Mouse (Mus musculus) midbrain, embryonic 16.5 days (tissue): ENCODE results near the gene Sort1. TPM values are rescaled to one million over a fixed set of nuclear protein-coding genes. Genes with fewer than 3 reads are reported as not detected.

Experiments
- ATAC-seq: fragments of 200-750 bp; cut with Nextera tagmentation; 2 replicates; pipeline ENCODE4 v1.8.0; 2017; ENCODE audit warnings: moderate TSS enrichment
- H3K27ac ChIP-seq: fragments of 300-500 bp; sonication (generic); 2 replicates; pipeline ENCODE4 v1.5.1; 2014; ENCODE audit warnings: mild to moderate bottlenecking, low read length, mixed read lengths
- H3K27me3 ChIP-seq: fragments of 300-500 bp; sonication (generic); 2 replicates; pipeline ENCODE4 v1.6.1; 2014; ENCODE audit warnings: low read depth, low read length, mixed read lengths; ENCODE audit not compliant: control insufficient read depth, insufficient read depth
- H3K36me3 ChIP-seq: fragments of 300-500 bp; sonication (generic); 2 replicates; pipeline ENCODE4 v1.6.1; 2014; ENCODE audit warnings: mild to moderate bottlenecking, low read length, moderate library complexity, mixed read lengths; ENCODE audit not compliant: control insufficient read depth, insufficient read depth
- H3K4me1 ChIP-seq: fragments of 300-500 bp; sonication (generic); 2 replicates; pipeline ENCODE4 v1.6.1; 2014; ENCODE audit warnings: mild to moderate bottlenecking, low read length, mixed read lengths; ENCODE audit not compliant: control insufficient read depth, insufficient read depth
- H3K4me2 ChIP-seq: fragments of 300-500 bp; sonication (generic); 2 replicates; pipeline ENCODE4 v1.6.1; 2014; ENCODE audit warnings: mild to moderate bottlenecking, low read length, mixed read lengths
- H3K4me3 ChIP-seq: fragments of 300-500 bp; sonication (generic); 2 replicates; pipeline ENCODE4 v1.5.1; 2014; ENCODE audit warnings: low read depth, mild to moderate bottlenecking, low read length, moderate library complexity, mixed read lengths
- H3K9ac ChIP-seq: fragments of 300-500 bp; sonication (generic); 2 replicates; pipeline ENCODE4 v1.6.1; 2014; ENCODE audit warnings: low read depth, low read length, mixed read lengths
- H3K9me3 ChIP-seq: fragments of 300-500 bp; sonication (generic); replicated peaks from 2 replicates; pipeline ENCODE4 v1.6.1; 2014; ENCODE audit warnings: mild to moderate bottlenecking, low read length, mixed read lengths; ENCODE audit not compliant: control insufficient read depth, poor library complexity, severe bottlenecking
- WGBS: fragments of 180-500 bp; shearing (Covaris S2); extraction: QIAGEN DNeasy Blood & Tissue Kit; methylation state at CpG from one replicate; pipeline ENCODE4 v1.1.7; 2014; 5-methylcytosine and 5-hydroxymethylcytosine counted together
- polyA plus RNA-seq: library from polyadenylated mRNA; unstranded; fragments of >200 nt; fragmentation: Nextera tagmentation; extraction: Ambion mirVana; gene quantifications from 2 replicates; pipeline ENCODE4 v1.2.1, GENCODE M21; 2015

Gene Sort1
- polyA plus RNA-seq, 1 experiment from 2014 or later: 12.4 TPM

GRCm38 (mm10) chr3:108401692-108402527, 118.0 kb downstream of the Sort1 start:
- WGBS: 39% methylated on average over 20 of the region's 22 CpGs
- H3K4me2 ChIP-seq: no peak overlapping the region

GRCm38 (mm10) chr3:108402528-108402920, 118.6 kb downstream of the Sort1 start:
- WGBS: 73% methylated on average over 15 of the region's 15 CpGs
- no peaks in the 10 kb centered on the region for H3K9me3 ChIP-seq
- 0 out of 2 replicates have a peak, but pooled peaks have one; percentile 1 for ATAC-seq
- no peak overlapping the region for H3K4me3 ChIP-seq
- peaks cover 48% of the 10 kb centered on the region for H3K36me3 ChIP-seq
- H3K27ac ChIP-seq: 0 out of 2 replicates have a peak overlapping the region, but pooled peaks have one; percentile 46
- H3K4me2 ChIP-seq: no peak overlapping the region
- H3K9ac ChIP-seq: no peak overlapping the region
- H3K27me3 ChIP-seq: no peaks in the 10 kb centered on the region
- H3K4me1 ChIP-seq: peaks cover 18% of the 10 kb centered on the region

More at GRCm38 (mm10) chr3:108401692-108402527, 118.0 kb downstream of the Sort1 start:
- H3K27ac ChIP-seq: peak overlapping the region; percentile 46; the same call in 1 of the 2 replicates
- no peak overlapping the region for H3K4me3 ChIP-seq
- 0 out of 2 replicates have a peak overlapping the region, but pooled peaks have one; percentile 14 for H3K9ac ChIP-seq
- H3K36me3 ChIP-seq: peaks cover 51% of the 10 kb centered on the region
- peak; percentile 86 for ATAC-seq
- H3K4me1 ChIP-seq: peaks cover 18% of the 10 kb centered on the region
- H3K9me3 ChIP-seq: no peaks in the 10 kb centered on the region
- H3K27me3 ChIP-seq: no peaks in the 10 kb centered on the region

GRCm38 (mm10) chr3:108405536-108406305, 121.8 kb downstream of the Sort1 start:
- H3K4me3 ChIP-seq: no peak overlapping the region
- H3K9me3 ChIP-seq: no peaks in the 10 kb centered on the region
- ATAC-seq: no peak
- H3K27ac ChIP-seq: peak overlapping the region; percentile 53
- H3K27me3 ChIP-seq: no peaks in the 10 kb centered on the region
- WGBS: 12% methylated on average over 14 of the region's 14 CpGs
- peak overlapping the region; percentile 9; the same call in 1 of the 2 replicates for H3K4me2 ChIP-seq
- H3K36me3 ChIP-seq: peaks cover 23% of the 10 kb centered on the region
- peak overlapping the region; percentile 39; the same call in 1 of the 2 replicates for H3K9ac ChIP-seq
- peaks cover 37% of the 10 kb centered on the region for H3K4me1 ChIP-seq

GRCm38 (mm10) chr3:108406306-108406885, 122.5 kb downstream of the Sort1 start:
- peaks cover 21% of the 10 kb centered on the region for H3K36me3 ChIP-seq
- no peaks in the 10 kb centered on the region for H3K27me3 ChIP-seq
- no peak overlapping the region for H3K4me3 ChIP-seq
- no peak overlapping the region for H3K9ac ChIP-seq
- no peaks in the 10 kb centered on the region for H3K9me3 ChIP-seq
- ATAC-seq: no peak
- H3K27ac ChIP-seq: peak overlapping the region; percentile 53; the same call in 1 of the 2 replicates
- 66% methylated on average over 24 of the region's 24 CpGs for WGBS
- H3K4me2 ChIP-seq: no peak overlapping the region
- H3K4me1 ChIP-seq: peaks cover 43% of the 10 kb centered on the region

GRCm38 (mm10) chr3:108408517-108409008, 124.7 kb downstream of the Sort1 start:
- no peak overlapping the region for H3K4me2 ChIP-seq
- H3K36me3 ChIP-seq: peaks cover 21% of the 10 kb centered on the region
- no peaks in the 10 kb centered on the region for H3K27me3 ChIP-seq
- 0 out of 2 replicates have a peak, but pooled peaks cover 3% of the 10 kb centered on the region for H3K9me3 ChIP-seq
- H3K9ac ChIP-seq: no peak overlapping the region
- peaks cover 50% of the 10 kb centered on the region for H3K4me1 ChIP-seq
- WGBS: 90% methylated on average over 8 of the region's 8 CpGs
- no peak overlapping the region for H3K27ac ChIP-seq
- no peak overlapping the region for H3K4me3 ChIP-seq
- ATAC-seq: no peak

GRCm38 (mm10) chr3:108409656-108410358, 125.9 kb downstream of the Sort1 start:
- ATAC-seq: no peak
- H3K4me2 ChIP-seq: peak overlapping the region; percentile 65
- peak overlapping the region; percentile 79 for H3K9ac ChIP-seq
- WGBS: 16% methylated on average over 8 of the region's 8 CpGs
- peaks cover 27% of the 10 kb centered on the region for H3K36me3 ChIP-seq
- H3K27ac ChIP-seq: peak overlapping the region; percentile 88
- H3K9me3 ChIP-seq: peaks cover 3% of the 10 kb centered on the region; the same call in 1 of the 2 replicates
- H3K27me3 ChIP-seq: no peaks in the 10 kb centered on the region
- H3K4me1 ChIP-seq: peaks cover 56% of the 10 kb centered on the region
- peak overlapping the region; percentile 28 for H3K4me3 ChIP-seq

GRCm38 (mm10) chr3:108410359-108410714, 126.5 kb downstream of the Sort1 start:
- no peak; the same call in 1 of the 2 replicates for ATAC-seq
- peak overlapping the region; percentile 65 for H3K4me2 ChIP-seq
- H3K9me3 ChIP-seq: peaks cover 3% of the 10 kb centered on the region; the same call in 1 of the 2 replicates
- H3K27me3 ChIP-seq: no peaks in the 10 kb centered on the region
- H3K27ac ChIP-seq: peak overlapping the region; percentile 88
- peak overlapping the region; percentile 79 for H3K9ac ChIP-seq
- peak overlapping the region; percentile 28 for H3K4me3 ChIP-seq
- peaks cover 56% of the 10 kb centered on the region for H3K4me1 ChIP-seq
- WGBS: 3% methylated on average over 5 of the region's 5 CpGs
- H3K36me3 ChIP-seq: peaks cover 27% of the 10 kb centered on the region
